Mouse (Mus musculus): ENCODE measurements around the gene Fig4.

DNA sequence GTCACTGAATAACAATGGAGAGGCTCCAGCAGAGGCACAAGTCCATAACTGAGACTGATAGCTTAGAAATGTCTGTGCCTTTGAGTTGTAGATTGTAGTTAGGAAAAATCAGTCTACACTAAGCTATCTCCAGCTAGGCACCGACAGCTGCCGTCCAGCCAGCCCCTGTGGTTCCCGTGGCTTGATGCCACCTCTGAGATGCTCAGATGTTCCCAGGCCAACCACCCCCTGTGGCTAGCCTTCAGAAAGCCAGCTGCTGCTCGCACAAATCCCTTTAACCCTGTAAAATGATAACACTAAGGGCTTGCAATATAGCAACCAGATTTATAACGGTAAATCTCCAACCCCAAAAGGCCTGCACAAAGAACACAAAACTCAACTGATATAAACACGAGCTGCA lies 22.9 kb downstream of the Fig4 start:
- TF ChIP-seq POLR2A (IDR thresholded peaks at IDR 0.05; ENCODE audit: control insufficient read depth, extremely low read depth, insufficient read depth, low read length, poor library complexity) (no peak), CTCF (IDR thresholded peaks at IDR 0.05; ENCODE audit: borderline replicate concordance, control insufficient read depth, extremely low read depth, insufficient read depth, low read length, poor library complexity) (no peak)
